Mouse (Mus musculus) B cell, adult (primary cell): ENCODE results near the gene Rab27a. TPM values are rescaled to one million over a fixed set of nuclear protein-coding genes. Genes with fewer than 3 reads are reported as not detected.

Experiments used
- total RNA-seq: library from RNA; stranded (reverse); gene quantifications from 4 replicates; pipeline ENCODE4 v1.2.4, GENCODE M21; 2023; ENCODE audit not compliant: inconsistent age

Gene Rab27a
- total RNA-seq, result 13.4 to 16.0 TPM (median 14.3 TPM) in 4 replicates

DNA sequence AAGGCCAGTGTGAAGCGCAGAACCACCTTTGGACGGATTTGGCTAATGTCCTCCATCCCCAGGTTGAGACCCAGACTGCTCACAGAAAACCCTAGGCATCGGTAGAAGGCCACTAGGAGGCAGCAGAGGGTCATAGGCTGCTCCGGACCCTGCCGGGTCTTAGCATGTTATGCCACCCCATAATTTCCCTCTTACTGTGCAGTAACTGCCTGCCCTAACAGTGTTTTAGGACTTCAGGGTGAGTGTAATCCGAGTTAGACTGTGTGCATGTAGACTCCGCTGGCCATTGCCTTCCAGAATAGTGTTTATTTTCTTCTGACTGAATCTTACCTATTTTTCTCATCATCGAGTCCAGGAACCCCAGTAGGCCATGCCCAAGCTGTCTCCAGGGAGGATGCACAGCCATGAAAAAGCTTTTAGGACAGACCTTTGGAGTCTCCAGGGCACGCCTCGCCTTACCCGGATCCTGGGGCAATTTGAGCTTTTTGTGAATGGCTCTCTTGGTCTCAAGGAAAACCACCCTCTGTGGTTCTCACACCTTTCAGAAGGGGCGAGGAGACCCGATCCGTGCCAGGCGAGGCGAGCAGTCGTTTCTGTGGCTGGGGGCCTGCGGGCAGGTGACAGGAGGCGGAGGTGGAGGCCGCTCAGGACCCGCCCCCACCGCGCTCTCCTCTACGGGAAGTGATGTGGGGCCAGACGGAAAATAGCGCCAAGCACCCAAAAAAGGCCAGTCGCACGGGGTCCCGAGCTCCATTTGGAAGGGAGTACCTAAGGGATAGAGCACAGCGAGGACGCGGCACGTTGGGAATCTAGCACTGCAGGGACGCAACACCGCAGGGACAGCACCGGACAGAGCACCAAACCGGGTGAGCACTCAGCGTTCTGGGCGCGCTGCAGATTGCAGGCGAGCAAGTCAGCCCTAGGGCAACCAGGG lies at the start of gene Rab27a:
TSS of gene Rab27a (plus strand) at position 709 of the 934 bp plus-strand sequence.

DNA sequence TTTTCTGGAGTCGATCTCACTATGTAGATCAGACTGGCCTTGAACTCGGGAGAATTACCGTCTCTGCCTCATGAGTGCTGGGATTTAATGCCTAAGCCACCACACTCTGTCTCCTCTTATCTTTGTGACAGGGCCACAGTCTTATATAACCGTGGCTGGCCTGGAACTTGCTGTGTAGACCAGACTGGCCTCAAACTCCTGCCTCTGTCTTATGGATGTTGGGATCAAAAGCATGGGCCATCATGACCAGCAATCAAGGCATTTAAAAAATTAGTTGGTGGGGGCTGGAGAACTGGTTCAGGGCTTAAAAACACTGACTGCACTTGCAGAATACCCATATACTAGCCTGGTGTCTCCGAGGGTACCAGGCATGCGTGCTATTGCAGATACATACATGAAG lies 4.6 kb upstream of the Rab27a start, which contains the start of gene Pigb:
TSS of gene Pigb (minus strand) at position 299 of the 400 bp plus-strand sequence.

DNA sequence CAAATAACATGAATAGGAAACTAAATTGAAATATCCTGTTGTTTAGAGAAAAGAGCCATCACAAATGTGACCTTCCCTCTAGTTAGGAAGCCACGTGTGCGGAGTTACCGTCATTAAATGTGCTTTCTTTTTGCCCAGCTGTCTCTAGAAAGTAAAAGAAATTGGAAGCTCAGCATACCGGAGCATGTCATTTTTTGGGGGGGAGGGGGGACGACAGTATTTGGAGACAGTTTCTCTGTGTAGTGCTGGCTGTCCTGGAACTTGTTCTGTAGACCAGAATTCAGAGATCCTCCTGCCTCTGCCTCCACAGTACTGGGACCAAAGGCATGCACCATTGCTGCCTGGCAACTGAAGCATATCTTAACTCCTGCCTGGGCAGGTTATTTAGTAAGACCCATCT lies 56.9 kb downstream of the Rab27a start, which contains the start of gene Khdc3:
TSS of gene Khdc3 (plus strand) at position 301 of the 400 bp plus-strand sequence.

DNA sequence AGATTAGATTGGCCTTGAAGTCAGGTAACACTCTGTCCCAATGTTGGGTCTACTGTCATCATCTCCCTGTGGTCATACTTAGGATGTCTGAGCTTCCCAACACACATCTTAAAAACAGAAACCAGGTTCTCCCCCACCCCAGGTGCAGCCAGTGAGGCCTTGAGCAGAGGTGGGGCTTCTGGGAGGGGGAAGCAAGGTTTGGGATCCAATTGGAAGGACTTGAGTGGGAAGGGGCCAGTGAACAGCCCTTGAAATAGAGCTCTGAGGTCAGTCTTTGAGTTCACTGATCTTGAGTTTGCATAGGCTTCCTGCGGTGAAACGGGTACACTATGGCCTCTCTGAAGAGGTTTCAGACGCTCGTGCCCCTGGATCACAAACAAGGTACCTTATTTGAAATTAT lies 57.5 kb downstream of the Rab27a start, which contains the start of gene Gm20509:
TSS of gene Gm20509 (plus strand) at position 290 of the 400 bp plus-strand sequence.

DNA sequence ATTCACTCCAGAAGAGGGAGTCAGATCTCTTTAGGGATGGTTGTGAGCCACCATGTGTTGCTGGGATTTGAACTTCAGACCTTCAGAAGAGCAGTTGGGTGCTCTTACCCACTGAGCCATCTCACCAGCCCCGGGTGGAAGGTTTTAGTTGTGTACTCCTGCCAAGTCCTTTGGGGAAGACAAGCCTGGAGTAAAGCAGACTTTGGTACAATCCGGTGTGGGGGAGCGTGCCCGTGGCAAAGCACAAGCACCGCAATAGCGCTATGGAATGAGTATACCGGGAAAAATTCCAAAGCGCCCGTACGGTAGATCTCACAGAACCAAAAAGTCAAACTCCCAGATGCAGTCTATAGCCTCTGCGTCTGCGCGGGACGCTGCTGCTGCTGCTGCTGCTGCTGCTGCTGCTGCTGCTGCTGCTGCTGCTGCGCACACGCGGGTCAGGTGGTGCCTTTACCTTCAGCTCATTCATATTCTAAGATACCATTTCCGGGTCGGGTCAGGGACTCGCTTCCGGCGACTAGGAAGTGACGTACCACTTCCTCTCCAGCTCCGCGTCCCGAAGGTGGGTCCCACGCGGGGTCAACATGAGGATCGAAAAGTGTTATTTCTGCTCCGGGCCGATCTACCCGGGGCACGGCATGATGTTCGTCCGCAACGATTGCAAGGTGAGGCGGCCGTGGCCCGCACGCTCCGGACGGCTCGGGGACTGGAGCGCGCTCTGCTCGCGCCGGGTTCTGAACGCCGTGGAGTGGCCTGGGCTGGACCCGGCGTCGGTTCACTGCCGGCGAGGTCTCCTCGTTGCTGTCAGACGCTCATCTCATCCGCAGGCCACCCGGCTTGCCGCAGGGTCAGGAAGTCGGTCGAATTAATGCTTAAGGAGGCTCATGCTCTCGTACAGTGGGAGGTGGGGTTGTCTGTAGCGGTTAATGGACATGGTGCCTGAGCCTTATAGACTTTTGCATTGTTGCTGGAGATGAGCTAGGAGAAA lies 68.6 kb downstream of the Rab27a start, which contains the start of gene Rsl24d1:
TSS of gene Rsl24d1 (plus strand) at position 508 of the 988 bp plus-strand sequence.

Other genes starting within 250 kb of the Rab27a start
- gene Prtg, start 238.0 kb upstream of the Rab27a start, total RNA-seq, result 0.18 to 0.77 TPM (median 0.39 TPM) in 3 of 4 replicates, not detected in the other
- gene Pygo1, start 119.2 kb upstream of the Rab27a start, total RNA-seq, result not detected in 4 replicates
- 0.33 to 0.51 TPM (median 0.42 TPM) in 4 replicates for gene Dyx1c1, start 86.1 kb upstream of the Rab27a start, total RNA-seq
- 0.19 TPM in 1 of 4 replicates, not detected in the others for gene Gm44503, start 86.0 kb upstream of the Rab27a start, total RNA-seq
- 1.8 to 3.6 TPM (median 3.0 TPM) in 4 replicates for gene Ccpg1os, start 59.5 kb upstream of the Rab27a start, total RNA-seq
- 42.2 to 47.4 TPM (median 44.3 TPM) in 4 replicates for gene Ccpg1, start 59.4 kb upstream of the Rab27a start, total RNA-seq
- gene Pigb, start 4.5 kb upstream of the Rab27a start, total RNA-seq, result 12.2 to 13.1 TPM (median 12.8 TPM) in 4 replicates
- 0.39 to 1.6 TPM (median 0.78 TPM) in 4 replicates for gene Khdc3, start 57.0 kb downstream of the Rab27a start, total RNA-seq
- gene Gm20509, start 57.6 kb downstream of the Rab27a start, total RNA-seq, result not detected in 4 replicates
- gene Rsl24d1, start 68.6 kb downstream of the Rab27a start, total RNA-seq, result 61.3 to 70.0 TPM (median 63.9 TPM) in 4 replicates